In the genomic region with DNA sequence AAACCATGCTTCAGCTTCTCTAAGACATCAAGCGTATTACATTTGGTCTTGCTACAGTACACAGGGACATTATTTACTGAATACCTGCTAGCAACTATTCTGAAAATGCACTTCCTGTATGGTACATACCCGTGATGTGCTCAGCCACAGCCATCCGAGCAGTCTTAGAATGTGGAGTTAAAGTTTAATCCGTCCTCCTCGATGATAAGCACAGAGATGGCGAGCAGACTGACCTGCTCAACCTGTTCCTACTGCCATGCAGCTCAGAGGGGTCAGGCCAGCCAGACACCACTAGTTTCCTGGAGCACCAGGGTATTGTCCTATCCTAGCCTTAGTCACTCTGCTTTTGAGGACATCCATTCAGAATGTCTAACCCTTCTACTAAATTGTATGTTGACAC, we compare ENCODE assay signal across 18 mouse cellular contexts. TPM values are rescaled to one million over a fixed set of nuclear protein-coding genes. Genes with fewer than 3 reads are reported as not detected.
DNase-seq lines count a peak whose midpoint lies in the region; ATAC-seq and TF ChIP-seq lines count a peak whose summit lies in the region.
"Had no signal": no experiment of that assay in that cellular context is flagged by ENCODE, and none has a peak within 500 bp of the region (broad histone marks: within the 10 kb centered on the region; RNA-seq: fewer than 3 reads in every experiment).

No protein-coding gene starts in this region.

- H3K27me3 ChIP-seq in kidney, adult 2 months (replicated peaks; ENCODE audit: control insufficient read depth, insufficient read depth, low read length), result no peaks in the 10 kb centered on the region
- no peaks in the 10 kb centered on the region for H3K27me3 ChIP-seq in midbrain, postnatal 0 days (ENCODE audit: insufficient read depth, low read length)
- H3K27me3 ChIP-seq: forebrain, embryonic 12.5 days; heart, embryonic 13.5 days; limb, embryonic 12.5 days; liver, embryonic 15.5 days had no signal

- no peaks in the 10 kb centered on the region for H3K36me3 ChIP-seq in kidney, adult 2 months (ENCODE audit: control insufficient read depth, insufficient read depth, low read length)
- no peaks in the 10 kb centered on the region for H3K36me3 ChIP-seq in midbrain, postnatal 0 days (ENCODE audit: insufficient read depth, low read length)
- H3K36me3 ChIP-seq: forebrain, embryonic 12.5 days; G1E; heart, embryonic 13.5 days; limb, embryonic 12.5 days; liver, embryonic 15.5 days had no signal

- H3K4me2 ChIP-seq in midbrain, postnatal 0 days (ENCODE audit: low read depth, low read length, poor library complexity, severe bottlenecking), result no peak overlapping the region
- H3K4me2 ChIP-seq: forebrain, embryonic 12.5 days; heart, embryonic 13.5 days; limb, embryonic 12.5 days; liver, embryonic 15.5 days had no signal

- no peak overlapping the region for H3K27ac ChIP-seq in kidney, adult 2 months (ENCODE audit: insufficient read depth, low read depth, low read length)
- no peak overlapping the region for H3K27ac ChIP-seq in midbrain, postnatal 0 days (ENCODE audit: low read depth, low read length)
- H3K27ac ChIP-seq: forebrain, embryonic 12.5 days; heart, embryonic 13.5 days; limb, embryonic 12.5 days; liver, embryonic 15.5 days had no signal

- H3K4me3 ChIP-seq in kidney, adult 2 months (ENCODE audit: insufficient read depth, low read depth, low read length), result no peak overlapping the region
- no peak overlapping the region for H3K4me3 ChIP-seq in midbrain, postnatal 0 days (ENCODE audit: low read depth, low read length)
- H3K4me3 ChIP-seq: forebrain, embryonic 12.5 days; heart, embryonic 13.5 days; limb, embryonic 12.5 days; liver, embryonic 15.5 days had no signal

- no peak for TF ChIP-seq POLR2A in kidney, adult 2 months (IDR thresholded peaks at IDR 0.05; ENCODE audit: low read depth, low read length)

- H3K9ac ChIP-seq in midbrain, postnatal 0 days (replicated peaks; ENCODE audit: low read length, poor library complexity, severe bottlenecking), result no peak overlapping the region
- H3K9ac ChIP-seq: forebrain, embryonic 12.5 days; heart, embryonic 13.5 days; limb, embryonic 12.5 days; liver, embryonic 15.5 days had no signal

- TF ChIP-seq CTCF in kidney, adult 2 months (conservative IDR thresholded peaks at IDR 0.05; ENCODE audit: insufficient read depth, insufficient read length, low read depth, low read length), result no peak
- no peak for TF ChIP-seq CTCF in midbrain, postnatal 0 days (IDR thresholded peaks at IDR 0.05)

- no peak for ATAC-seq in midbrain, postnatal 0 days (ENCODE audit: low FRiP score)
- ATAC-seq: inflammation-experienced regulatory T-cells, adult 6 months had no signal

- H3K9me3 ChIP-seq in midbrain, postnatal 0 days (ENCODE audit: low read length), result no peaks in the 10 kb centered on the region
- H3K9me3 ChIP-seq: forebrain, embryonic 12.5 days; heart, embryonic 13.5 days; limb, embryonic 12.5 days; liver, embryonic 15.5 days had no signal

- 29% methylated on average over 6 of the region's 6 CpGs for WGBS in kidney, adult 2 months
- WGBS in midbrain, postnatal 0 days, result 87% methylated on average over 6 of the region's 6 CpGs

- no peaks in the 10 kb centered on the region; the same call in 1 of the 2 replicates for H3K4me1 ChIP-seq in kidney, adult 2 months (ENCODE audit: control insufficient read depth, insufficient read depth, low read length)
- H3K4me1 ChIP-seq in midbrain, postnatal 0 days (ENCODE audit: insufficient read depth, low read length), result no peaks in the 10 kb centered on the region
- H3K4me1 ChIP-seq: forebrain, embryonic 12.5 days; limb, embryonic 12.5 days; liver, embryonic 15.5 days had no signal

- peak; percentile 11 to 48 for DNase-seq in urinary bladder, adult 18-20 months (ENCODE audit: low spot score in 2 of 2)
- no peak for DNase-seq in urinary bladder, postnatal 10 days (ENCODE audit: low spot score)
- DNase-seq in kidney, adult 2 months, result peak; percentile 51
- peak; percentile 31 to 66 for DNase-seq in kidney, postnatal 25 days
- peak; percentile 39 to 63 for DNase-seq in urinary bladder, postnatal 36 days (ENCODE audit: low spot score in 2 of 2)
- DNase-seq in midbrain, postnatal 0 days (ENCODE audit: low spot score), result no peak
- no peak for DNase-seq in natural killer cell, adult 2 months (ENCODE audit: low spot score in 2 of 2)
- no peak for DNase-seq in testis, postnatal 14 days (ENCODE audit: low spot score)
- DNase-seq: adrenal gland, adult 8-10 months; cerebellum, adult 18-20 months; heart, postnatal 4 days had no signal

RNA-seq across cellular contexts. Expression of a gene that starts 30.6 kb away (rescaled TPM):
- 4.3 and 7.3 TPM in 2 replicates for polyA plus RNA-seq in kidney, adult 2 months (2012; rRNA removed)
- total RNA-seq in midbrain, postnatal 0 days (2014; rRNA removed), result 8.8 and 10.0 TPM in 2 replicates
- 1.0 and 1.5 TPM in 2 replicates for polyA plus RNA-seq in midbrain, postnatal 0 days (2015; fragmentation: Nextera tagmentation; extraction: Ambion mirVana)
- total RNA-seq: megakaryocyte-erythroid progenitor cell, adult 5-6 weeks had no signal
- polyA plus RNA-seq: G1E; inflammation-experienced regulatory T-cells, adult 6 months had no signal

Comparison
In these comparisons a context has a peak if more than half of its experiments do, and no peak if none do; other contexts are left out.
1. DNase-seq: peak in urinary bladder, adult 18-20 months (2 of 2), kidney, adult 2 months (single experiment), kidney, postnatal 25 days (2 of 2) and urinary bladder, postnatal 36 days (2 of 2); none in urinary bladder, postnatal 10 days (single experiment), midbrain, postnatal 0 days (single experiment), natural killer cell, adult 2 months (0 of 2) and testis, postnatal 14 days (single experiment).